Mouse (Mus musculus): ENCODE measurements around the gene Ifitm3. TPM values are rescaled to one million over a fixed set of nuclear protein-coding genes. Genes with fewer than 3 reads are reported as not detected.

Gene Ifitm3
- total RNA-seq, 2 experiments from 2014 or later, result 13.0 TPM

GRCm38 (mm10) chr7:140967862-140968591 lies 42.5 kb downstream of the Ifitm3 start:
- DNase-seq (ENCODE audit: low spot score in 2 of 2), result no peak

DNA sequence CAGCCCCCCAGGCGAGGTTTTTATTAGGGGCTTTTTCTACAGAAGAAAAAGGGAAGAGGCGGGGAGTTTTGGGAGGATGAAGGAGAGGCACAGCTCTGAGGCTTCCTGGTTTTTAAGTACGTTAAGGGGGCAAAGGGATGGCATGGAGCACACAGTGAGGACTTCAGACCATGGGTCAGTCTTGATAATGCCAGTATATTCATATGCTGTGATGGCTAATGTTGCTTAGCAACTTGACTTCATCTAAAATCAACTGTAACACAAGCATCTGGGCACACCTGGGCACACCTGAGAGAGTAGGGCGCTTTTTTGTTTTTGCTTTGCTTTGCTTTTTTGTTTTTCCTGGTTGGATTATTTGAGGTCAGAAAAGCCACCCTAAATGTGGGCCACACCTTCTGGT lies 43.6 kb downstream of the Ifitm3 start, which contains the start of gene Ifitm1:
Gene Ifitm1, plus strand, starts transcription at position 301 of the 400 bp plus-strand sequence.
- no peak for DNase-seq (ENCODE audit: low spot score in 2 of 2)

DNA sequence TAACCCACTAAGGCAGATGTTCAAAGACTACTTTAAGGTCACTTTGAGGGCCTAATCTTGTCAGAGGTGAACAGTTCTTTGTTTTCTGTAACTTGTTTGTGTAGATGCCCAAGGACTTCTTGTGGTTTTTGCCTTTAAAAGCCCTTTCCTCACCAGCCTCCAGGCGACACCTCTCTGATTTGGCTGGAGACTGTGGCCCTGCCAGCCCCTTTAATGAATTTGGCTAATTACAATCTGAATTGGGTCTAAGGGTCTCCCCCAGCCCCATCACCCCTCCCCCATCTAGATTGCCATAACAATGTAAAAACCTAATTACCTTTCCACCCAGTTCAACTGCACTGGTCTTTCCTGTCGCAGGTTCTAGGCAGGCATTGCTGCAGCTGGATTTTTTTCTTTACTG lies 47.8 kb downstream of the Ifitm3 start:
- no peak for DNase-seq (ENCODE audit: low spot score in 2 of 2)

DNA sequence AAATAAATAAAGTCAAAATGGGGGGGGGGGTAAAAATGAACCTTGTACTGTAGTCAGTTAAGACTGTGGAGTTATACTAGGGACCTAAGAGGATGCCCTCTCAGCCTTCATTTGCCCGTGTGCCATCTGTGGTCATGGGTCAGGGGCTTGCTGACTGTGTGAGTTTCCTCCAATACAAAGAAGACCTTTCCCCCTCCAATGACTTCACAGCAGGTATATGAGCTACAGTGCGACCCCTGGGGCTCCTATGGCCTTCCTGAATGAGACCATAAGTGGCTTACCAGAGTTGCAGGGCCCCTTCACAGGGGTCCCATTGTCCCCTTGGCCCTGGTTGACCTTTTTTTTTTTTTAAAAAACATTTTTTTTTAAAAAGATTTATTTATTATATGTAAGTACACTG lies 49.2 kb downstream of the Ifitm3 start:
- DNase-seq (ENCODE audit: low spot score in 2 of 2), result no peak

- no peak for DNase-seq (ENCODE audit: low spot score in 2 of 2)
Measured at GRCm38 (mm10) chr7:140960026-140960425, 50.5 kb downstream of the Ifitm3 start.

Other genes starting within 250 kb of the Ifitm3 start
- not detected for gene Cyp2e1, start 247.0 kb downstream of the Ifitm3 start, total RNA-seq (2021)
- gene Syce1, start 222.9 kb downstream of the Ifitm3 start, total RNA-seq (2021), result not detected
- gene Zfp941, start 188.6 kb downstream of the Ifitm3 start, total RNA-seq (2021), result 1 to 10 TPM; 8.5 to 9.3 TPM
- 1 to 10 TPM in 1 of 2 experiments, not detected in 1; 1.2 TPM for gene Urah, start 175.8 kb downstream of the Ifitm3 start, total RNA-seq (2021)
- gene Scgb1c1, start 165.2 kb downstream of the Ifitm3 start, total RNA-seq (2021), result not detected
- not detected for gene Odf3, start 163.0 kb downstream of the Ifitm3 start, total RNA-seq (2021)
- gene Gm45785, start 154.4 kb downstream of the Ifitm3 start, total RNA-seq (2021), result under 1 TPM; 0.40 to 0.73 TPM
- 100 to 1,000 TPM in 1 of 2 experiments, 10 to 100 TPM in 1; 91.1 to 106 TPM for gene Ric8a, start 153.8 kb downstream of the Ifitm3 start, total RNA-seq (2021)
- gene Bet1l, start 153.2 kb downstream of the Ifitm3 start, total RNA-seq (2021), result 10 to 100 TPM; 27.2 to 28.1 TPM
- 100 to 1,000 TPM; 151 to 155 TPM for gene Psmd13, start 128.8 kb downstream of the Ifitm3 start, total RNA-seq (2021)
- gene Sirt3, start 128.5 kb downstream of the Ifitm3 start, total RNA-seq (2021), result 10 to 100 TPM; 46.0 to 48.6 TPM
- not detected for gene Cox8b, start 110.3 kb downstream of the Ifitm3 start, total RNA-seq (2021)
- gene Nlrp6, start 89.9 kb downstream of the Ifitm3 start, total RNA-seq (2021), result under 1 TPM; 0.27 to 0.53 TPM
- gene Pgghg, start 69.4 kb downstream of the Ifitm3 start, total RNA-seq (2021), result 1 to 10 TPM; 4.2 to 5.0 TPM
- gene Ifitm5, start 60.5 kb downstream of the Ifitm3 start, total RNA-seq (2021), result not detected
- gene Gm45717, start 54.8 kb downstream of the Ifitm3 start, total RNA-seq (2021), result not detected
- 10 to 100 TPM; 20.3 to 27.0 TPM for gene Ifitm2, start 54.8 kb downstream of the Ifitm3 start, total RNA-seq (2021)
- 1 to 10 TPM; 3.6 to 5.5 TPM for gene Ifitm1, start 43.5 kb downstream of the Ifitm3 start, total RNA-seq (2021)
- gene Ifitm6, start 7.2 kb upstream of the Ifitm3 start, total RNA-seq (2021), result not detected
- gene Gm17387, start 18.4 kb upstream of the Ifitm3 start, total RNA-seq (2021), result not detected
- 100 to 1,000 TPM; 103 to 123 TPM for gene B4galnt4, start 50.3 kb upstream of the Ifitm3 start, total RNA-seq (2021)
- gene Pkp3, start 67.4 kb upstream of the Ifitm3 start, total RNA-seq (2021), result not detected
- 1 to 10 TPM; 2.1 to 2.5 TPM for gene Sigirr, start 89.8 kb upstream of the Ifitm3 start, total RNA-seq (2021)
- not detected for gene Ano9, start 107.0 kb upstream of the Ifitm3 start, total RNA-seq (2021)
- 10 to 100 TPM; 47.9 to 68.4 TPM for gene Ptdss2, start 111.6 kb upstream of the Ifitm3 start, total RNA-seq (2021)
- gene Rnh1, start 162.1 kb upstream of the Ifitm3 start, total RNA-seq (2021), result 10 to 100 TPM; 29.7 to 32.4 TPM
- gene Hras, start 183.2 kb upstream of the Ifitm3 start, total RNA-seq (2021), result 100 to 1,000 TPM; 210 to 243 TPM
- 1 to 10 TPM; 5.0 to 5.8 TPM for gene Lrrc56, start 183.4 kb upstream of the Ifitm3 start, total RNA-seq (2021)
- gene Lmntd2, start 203.3 kb upstream of the Ifitm3 start, total RNA-seq (2021), result not detected
- gene Rassf7, start 205.1 kb upstream of the Ifitm3 start, total RNA-seq (2021), result 1 to 10 TPM; 1.6 to 1.7 TPM
- 10 to 100 TPM; 71.6 to 72.7 TPM for gene Phrf1, start 218.0 kb upstream of the Ifitm3 start, total RNA-seq (2021)